Mouse (Mus musculus) neural tube, embryonic 11.5 days (tissue): Measurements from ENCODE around the gene Toe1. TPM values are rescaled to one million over a fixed set of nuclear protein-coding genes. Genes with fewer than 3 reads are reported as not detected.
"Not testable (repeated sequence)": the region's sequence is repeated elsewhere in the genome, so short reads cannot be mapped to it uniquely, and the experiment has no call there.

Experiments
- ATAC-seq: fragments of 200-750 bp; cut with Nextera tagmentation; 2 replicates; pipeline ENCODE4 v1.8.0; 2017; ENCODE audit warnings: moderate number of reproducible peaks, mild to moderate bottlenecking, moderate TSS enrichment, moderate library complexity; ENCODE audit not compliant: insufficient read depth, low FRiP score, low TSS enrichment
- DNase-seq: peaks from one replicate; pipeline ENCODE4 v3.0.0-alpha.2; 2015; ENCODE audit warnings: low spot score
- H3K27ac ChIP-seq: fragments of 300-500 bp; sonication (generic); 2 replicates; pipeline ENCODE4 v1.5.1; 2014; ENCODE audit warnings: low read depth, mild to moderate bottlenecking, low read length
- H3K27me3 ChIP-seq: fragments of 300-500 bp; sonication (generic); 2 replicates; pipeline ENCODE4 v1.6.1; 2014; ENCODE audit warnings: mild to moderate bottlenecking, low read length, mixed read lengths; ENCODE audit not compliant: control insufficient read depth, insufficient read depth
- H3K36me3 ChIP-seq: fragments of 300-500 bp; sonication (generic); 2 replicates; pipeline ENCODE4 v1.6.1; 2014; ENCODE audit warnings: mild to moderate bottlenecking, low read length, moderate library complexity, mixed read lengths; ENCODE audit not compliant: control insufficient read depth, insufficient read depth
- H3K4me1 ChIP-seq: fragments of 300-500 bp; sonication (generic); 2 replicates; pipeline ENCODE4 v1.6.1; 2014; ENCODE audit warnings: low read length, mixed read lengths; ENCODE audit not compliant: control insufficient read depth, insufficient read depth
- H3K4me2 ChIP-seq: fragments of 300-500 bp; sonication (generic); 2 replicates; pipeline ENCODE4 v1.6.1; 2014; ENCODE audit warnings: low read depth, mild to moderate bottlenecking, moderate library complexity
- H3K4me3 ChIP-seq: fragments of 300-500 bp; sonication (generic); 2 replicates; pipeline ENCODE4 v1.5.1; 2014; ENCODE audit warnings: low read depth, low read length
- H3K9ac ChIP-seq: fragments of 300-500 bp; sonication (generic); 2 replicates; pipeline ENCODE4 v1.6.1; 2014; ENCODE audit warnings: mild to moderate bottlenecking, low read length
- H3K9me3 ChIP-seq: fragments of 300-500 bp; sonication (generic); 2 replicates; pipeline ENCODE4 v1.6.1; 2016; ENCODE audit warnings: low read length; ENCODE audit not compliant: control insufficient read depth
- WGBS: fragments of 180-500 bp; shearing (Covaris S2); extraction: QIAGEN DNeasy Blood & Tissue Kit; methylation state at CpG from one replicate; pipeline ENCODE4 v1.1.7; 2014; 5-methylcytosine and 5-hydroxymethylcytosine counted together
- polyA plus RNA-seq: library from polyadenylated mRNA; unstranded; fragments of >200 nt; fragmentation: Nextera tagmentation; extraction: Ambion mirVana; gene quantifications from 2 replicates; pipeline ENCODE4 v1.2.1, GENCODE M21; 2014

The Toe1 gene
- polyA plus RNA-seq = 34.8 and 36.1 TPM in 2 replicates

DNA sequence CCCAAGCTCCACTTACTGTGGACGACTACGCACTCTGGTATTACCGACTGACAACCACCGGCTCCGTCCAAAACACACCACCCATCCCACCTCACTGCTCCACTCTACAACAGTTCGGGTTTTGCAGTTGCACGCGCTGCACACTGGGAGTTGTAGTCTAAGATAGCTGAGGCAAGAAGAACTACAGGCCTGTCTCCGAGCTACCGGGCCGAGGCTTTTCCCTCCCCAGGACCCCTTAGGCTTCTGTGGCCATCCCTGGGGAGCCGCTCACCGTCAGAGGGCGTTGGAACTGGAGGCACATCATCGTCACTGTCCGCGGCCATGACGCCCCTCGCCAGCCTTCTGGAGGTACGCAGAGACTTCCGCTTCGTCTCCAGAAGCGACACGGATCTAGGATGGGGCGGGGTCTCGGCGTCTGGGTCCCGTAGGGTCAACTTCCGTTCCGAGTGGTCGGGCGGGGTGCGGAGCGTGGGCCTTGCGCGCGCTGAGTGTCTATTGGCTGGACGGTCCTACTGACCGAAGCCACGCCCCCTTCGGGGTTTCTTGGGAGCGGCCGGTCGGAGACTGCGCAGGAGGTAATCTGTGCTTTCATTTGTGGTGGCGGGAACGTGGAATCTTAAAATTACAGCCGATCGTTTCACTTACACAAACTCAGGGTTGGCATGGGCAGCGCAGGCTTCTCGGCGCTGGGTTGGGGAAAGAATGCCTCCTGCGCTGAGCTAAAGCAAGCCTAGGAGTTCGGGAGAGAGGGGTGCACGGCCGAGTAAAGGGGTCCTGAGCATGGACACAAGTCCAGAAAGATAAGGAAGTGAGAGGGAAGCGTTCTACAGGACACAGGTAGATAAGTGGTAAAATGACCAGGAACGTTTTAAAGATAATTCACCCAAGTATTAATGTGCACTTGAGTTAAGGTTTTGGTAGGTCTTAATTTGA lies at the start of gene Toe1, which contains the start of gene Mutyh:
Gene Toe1, minus strand, starts transcription at position 444 of the 933 bp plus-strand sequence.
Gene Mutyh, plus strand, starts transcription at position 527 of the 933 bp plus-strand sequence.
- H3K4me2 ChIP-seq = peak within 1 kb of the TSS; percentile 57
- peak; percentile 98 for ATAC-seq
- WGBS = under 1% methylated on average over 58 of the region's 58 CpGs

DNA sequence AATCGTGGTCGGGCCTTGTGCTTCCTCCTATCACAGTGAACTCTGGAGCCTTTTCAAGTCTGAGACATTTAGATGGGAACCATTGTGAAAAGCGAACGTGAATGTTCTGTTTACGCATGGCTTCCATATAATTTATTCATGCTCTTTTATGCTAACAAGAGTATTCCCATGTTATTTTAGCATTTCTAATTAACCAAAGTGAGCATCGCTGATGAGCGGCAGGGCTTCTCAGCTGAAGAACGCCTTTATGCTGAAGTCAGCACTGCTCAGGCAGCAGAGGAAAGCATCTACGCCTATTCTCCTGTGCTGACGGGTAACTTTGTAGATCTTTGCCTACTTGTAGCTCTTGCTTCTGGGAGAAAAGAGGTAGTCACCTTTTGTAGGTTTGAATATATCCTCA lies 49.8 kb upstream of the Toe1 start:
- H3K4me1 ChIP-seq = 0 out of 2 replicates have a peak, but pooled peaks cover 2% of the 10 kb centered on the region
- no peaks in the 10 kb centered on the region for H3K36me3 ChIP-seq
- no peak overlapping the region for H3K4me3 ChIP-seq
- DNase-seq = no peak
- H3K4me2 ChIP-seq = no peak overlapping the region
- H3K27me3 ChIP-seq = no peaks in the 10 kb centered on the region
- WGBS = 85% methylated on average over 10 of the region's 10 CpGs
- H3K9ac ChIP-seq = no peak overlapping the region
- no peaks in the 10 kb centered on the region for H3K9me3 ChIP-seq
- no peak for ATAC-seq
- H3K27ac ChIP-seq = no peak overlapping the region

More for the DNA sequence above, at the start of gene Toe1, which contains the start of gene Mutyh:
- Histone ChIP-seq H3K27me3 (no peaks in the 10 kb centered on the region), H3K9ac (peak within 1 kb of the TSS; percentile 70), H3K4me3 (peak within 1 kb of the TSS; percentile 47), H3K27ac (no peak within 1 kb of the TSS; the same call in 1 of the 2 replicates), H3K36me3 (peaks cover 7% of the 10 kb centered on the region), H3K9me3 (no peaks in the 10 kb centered on the region), H3K4me1 (peaks cover 4% of the 10 kb centered on the region; the same call in 1 of the 2 replicates)
- DNase-seq = peak; percentile 99

DNA sequence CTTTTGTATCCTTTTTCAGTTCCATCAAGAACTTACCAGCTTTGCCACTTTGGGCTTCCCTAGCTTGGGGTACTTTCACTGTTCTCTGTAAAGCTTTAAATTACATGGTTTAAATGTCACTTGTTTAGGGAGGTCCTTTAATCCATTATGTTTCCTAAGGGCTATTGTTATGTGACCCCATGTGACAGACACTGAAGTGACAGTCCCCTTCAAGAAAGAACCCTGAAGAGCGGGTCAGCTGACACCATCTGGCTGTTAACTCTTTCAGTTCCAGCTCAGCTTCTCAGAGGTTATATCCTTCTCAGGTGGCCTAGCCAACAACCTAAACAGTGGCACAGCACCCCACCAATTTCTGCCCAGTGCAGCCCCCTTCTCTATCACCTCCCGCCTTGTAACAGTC lies 46.8 kb upstream of the Toe1 start:
- no peaks in the 10 kb centered on the region for H3K36me3 ChIP-seq
- WGBS = 8% methylated on average over 2 of the region's 2 CpGs
- no peak for DNase-seq
- H3K27ac ChIP-seq = no peak overlapping the region
- H3K4me1 ChIP-seq = 0 out of 2 replicates have a peak, but pooled peaks cover 2% of the 10 kb centered on the region
- ATAC-seq = no peak; the same call in 1 of the 2 replicates
- no peak overlapping the region for H3K9ac ChIP-seq
- H3K9me3 ChIP-seq = no peaks in the 10 kb centered on the region
- H3K4me2 ChIP-seq = no peak overlapping the region
- H3K27me3 ChIP-seq = no peaks in the 10 kb centered on the region
- H3K4me3 ChIP-seq = no peak overlapping the region

DNA sequence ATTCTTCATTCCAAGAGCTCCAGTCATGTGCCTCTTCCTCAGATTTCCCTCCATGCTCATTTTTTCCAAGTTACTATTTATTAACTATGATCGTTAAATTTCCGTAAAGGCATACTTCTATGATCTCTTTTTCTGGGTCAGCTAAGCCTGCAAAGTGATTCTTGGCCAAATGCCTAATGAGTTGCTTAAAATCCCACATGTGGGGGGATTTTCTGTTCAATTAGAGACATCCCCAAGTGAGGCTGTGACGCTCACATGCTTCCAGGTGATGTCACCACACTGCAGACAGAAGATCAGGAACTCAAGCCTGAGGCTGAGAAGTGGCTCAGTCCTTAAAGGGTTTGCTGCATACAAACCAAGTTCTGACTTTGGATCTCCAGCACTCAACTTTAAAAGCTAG lies 42.5 kb upstream of the Toe1 start:
- Histone ChIP-seq H3K27me3 (no peaks in the 10 kb centered on the region), H3K27ac (no peak overlapping the region), H3K9me3 (no peaks in the 10 kb centered on the region), H3K4me1 (0 out of 2 replicates have a peak, but pooled peaks cover 2% of the 10 kb centered on the region), H3K4me2 (no peak overlapping the region), H3K4me3 (no peak overlapping the region), H3K36me3 (no peaks in the 10 kb centered on the region), H3K9ac (no peak overlapping the region)
- no peak for ATAC-seq
- WGBS = 82% methylated on average over 3 of the region's 3 CpGs
- no peak for DNase-seq

DNA sequence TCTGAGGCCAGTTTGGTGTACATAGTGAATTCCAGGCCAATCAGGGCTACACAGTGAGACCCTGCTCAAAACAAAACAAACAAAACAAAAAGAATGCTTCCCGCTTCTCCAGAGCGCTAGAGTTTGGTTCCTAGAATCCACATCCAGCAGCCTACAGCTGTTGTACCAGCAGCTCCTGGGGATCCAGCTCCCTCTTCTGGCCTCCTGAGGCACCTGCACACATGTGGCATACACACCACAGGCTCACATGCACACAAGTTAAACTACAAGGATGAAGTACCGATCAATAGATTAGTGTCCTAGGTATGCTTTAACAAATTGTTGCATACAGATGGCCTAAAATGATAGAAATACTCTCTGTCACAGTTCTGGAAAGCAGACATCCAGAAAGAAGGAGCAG lies 36.9 kb upstream of the Toe1 start:
- WGBS = 94% methylated on average over 3 of the region's 3 CpGs
- no peak overlapping the region for H3K9ac ChIP-seq
- H3K9me3 ChIP-seq = no peaks in the 10 kb centered on the region
- H3K27ac ChIP-seq = no peak overlapping the region
- no peaks in the 10 kb centered on the region for H3K4me1 ChIP-seq
- no peak overlapping the region for H3K4me3 ChIP-seq
- H3K36me3 ChIP-seq = no peaks in the 10 kb centered on the region
- ATAC-seq = no peak
- no peak overlapping the region for H3K4me2 ChIP-seq
- no peak for DNase-seq
- no peaks in the 10 kb centered on the region for H3K27me3 ChIP-seq

DNA sequence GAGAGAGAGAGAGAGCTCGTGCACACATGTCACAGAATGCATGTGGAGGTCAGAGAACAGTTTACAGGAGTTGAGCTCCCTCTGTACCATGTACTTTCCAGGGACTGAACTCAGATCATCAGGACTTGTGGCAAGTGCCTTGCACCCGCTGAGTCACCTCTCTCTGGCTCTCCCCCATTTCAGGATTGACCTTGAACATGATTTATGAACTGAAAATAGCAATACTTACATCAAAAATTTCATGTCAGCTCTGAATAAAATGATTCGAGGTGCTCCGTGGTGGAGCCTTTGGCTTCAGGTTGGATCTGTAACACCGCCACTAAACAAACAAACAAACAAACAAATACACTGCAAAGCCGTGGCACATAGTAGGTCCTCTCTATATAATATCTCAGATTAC lies 33.4 kb upstream of the Toe1 start:
- ATAC-seq = no peak
- Histone ChIP-seq H3K27me3 (no peaks in the 10 kb centered on the region), H3K36me3 (no peaks in the 10 kb centered on the region), H3K4me1 (no peaks in the 10 kb centered on the region), H3K4me2 (no peak overlapping the region), H3K4me3 (no peak overlapping the region), H3K9me3 (no peaks in the 10 kb centered on the region), H3K9ac (no peak overlapping the region), H3K27ac (no peak overlapping the region)
- 85% methylated on average over 6 of the region's 6 CpGs for WGBS
- DNase-seq = no peak

DNA sequence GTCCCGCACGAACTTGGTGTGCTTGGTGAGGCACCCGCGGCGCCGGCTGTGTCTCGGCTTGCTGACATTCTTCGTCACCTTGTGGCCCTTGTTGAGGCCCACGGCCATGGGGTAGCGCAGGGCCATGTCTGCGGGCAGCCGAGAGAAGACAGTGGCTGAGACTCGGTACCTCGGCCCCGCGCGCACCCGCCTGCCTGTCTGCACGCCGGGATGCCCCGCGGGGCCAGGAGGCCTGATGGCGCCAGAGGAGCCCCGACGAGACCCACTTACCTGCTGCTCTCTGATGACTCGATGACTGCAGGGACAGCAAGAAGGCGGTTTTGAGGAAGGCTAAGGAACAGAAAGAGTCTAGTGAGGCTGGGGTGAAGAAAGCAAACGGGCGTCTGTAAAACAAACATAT lies 32.7 kb upstream of the Toe1 start:
- ATAC-seq, H3K36me3 ChIP-seq, H3K27me3 ChIP-seq, H3K9me3 ChIP-seq, H3K4me1 ChIP-seq, H3K27ac ChIP-seq, H3K9ac ChIP-seq, H3K4me2 ChIP-seq, H3K4me3 ChIP-seq, DNase-seq: not testable (repeated sequence)
- 43% methylated on average over 20 of the region's 29 CpGs for WGBS

DNA sequence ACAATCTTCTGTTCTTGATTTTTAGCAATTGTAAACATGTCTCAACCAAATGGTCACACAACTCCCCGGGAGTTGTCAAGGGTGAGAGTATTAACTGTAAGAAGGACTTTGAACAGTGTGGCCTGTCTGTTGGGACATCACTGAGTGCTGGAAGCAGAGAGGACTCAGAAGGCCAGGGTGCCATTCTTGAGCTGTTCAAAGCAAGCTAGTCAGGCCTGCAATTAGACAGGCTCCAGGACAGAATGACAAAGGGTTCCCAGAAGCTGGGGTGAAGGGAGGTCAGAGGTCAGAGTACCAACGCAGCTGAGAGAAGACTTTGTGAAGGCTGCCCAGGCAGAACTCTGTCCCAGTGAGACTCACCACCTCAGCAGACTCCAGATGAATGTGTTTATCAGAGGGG lies 31.6 kb upstream of the Toe1 start:
- WGBS = 28% methylated on average over 2 of the region's 2 CpGs
- Histone ChIP-seq H3K9ac (no peak overlapping the region), H3K27me3 (no peaks in the 10 kb centered on the region), H3K36me3 (no peaks in the 10 kb centered on the region), H3K9me3 (no peaks in the 10 kb centered on the region), H3K4me1 (no peaks in the 10 kb centered on the region), H3K27ac (no peak overlapping the region), H3K4me3 (no peak overlapping the region), H3K4me2 (no peak overlapping the region)
- ATAC-seq (no peak), DNase-seq (no peak)

DNA sequence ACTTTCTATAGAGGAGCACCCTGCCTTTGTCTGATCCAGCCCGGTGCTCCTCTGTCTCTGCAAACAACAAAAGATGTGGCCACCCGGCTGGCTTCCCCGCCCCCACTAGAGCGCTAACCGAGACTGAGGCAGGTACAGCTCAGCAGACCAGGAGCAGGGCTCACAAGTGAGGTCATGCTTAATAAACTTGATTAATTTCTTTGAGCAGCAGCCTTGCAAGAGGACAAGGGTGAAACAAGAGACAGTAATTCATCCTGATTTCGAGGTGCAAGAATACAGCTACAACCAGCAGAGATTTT lies 22.6 kb upstream of the Toe1 start:
- H3K4me3 ChIP-seq = no peak overlapping the region
- DNase-seq (peak; percentile 74), ATAC-seq (peak; percentile 86)
- peak overlapping the region; percentile 75 for H3K27ac ChIP-seq
- H3K9ac ChIP-seq = peak overlapping the region; percentile 12; the same call in 1 of the 2 replicates
- no peak overlapping the region for H3K4me2 ChIP-seq
- H3K9me3 ChIP-seq = no peaks in the 10 kb centered on the region
- H3K4me1 ChIP-seq = peaks cover 8% of the 10 kb centered on the region; the same call in 1 of the 2 replicates
- no peaks in the 10 kb centered on the region for H3K36me3 ChIP-seq
- 11% methylated on average over 6 of the region's 6 CpGs for WGBS
- no peaks in the 10 kb centered on the region for H3K27me3 ChIP-seq
